Mouse (Mus musculus) stomach, embryonic 14.5 days (tissue): ENCODE measurements around the gene Mgat4b. TPM values are rescaled to one million over a fixed set of nuclear protein-coding genes. Genes with fewer than 3 reads are reported as not detected.

Source experiments
- ATAC-seq: fragments of 200-750 bp; cut with Nextera tagmentation; 2 replicates; pipeline ENCODE4 v1.8.0; 2017; ENCODE audit warnings: low read depth, moderate TSS enrichment; ENCODE audit not compliant: insufficient number of reproducible peaks, insufficient read depth, low FRiP score
- H3K27ac ChIP-seq: fragments of 300-500 bp; sonication (generic); 2 replicates; pipeline ENCODE4 v1.5.1; 2014; ENCODE audit warnings: mild to moderate bottlenecking, low read length, moderate library complexity, mixed read lengths
- H3K27me3 ChIP-seq: fragments of 300-500 bp; sonication (generic); 2 replicates; pipeline ENCODE4 v1.6.1; 2014; ENCODE audit warnings: low read length, control low read depth, mixed read lengths; ENCODE audit not compliant: control insufficient read depth, insufficient read depth
- H3K36me3 ChIP-seq: fragments of 300-500 bp; sonication (generic); 2 replicates; pipeline ENCODE4 v1.6.1; 2014; ENCODE audit warnings: mild to moderate bottlenecking, control low read depth, low read length, moderate library complexity, mixed read lengths; ENCODE audit not compliant: control insufficient read depth, insufficient read depth
- H3K4me1 ChIP-seq: fragments of 300-500 bp; sonication (generic); 2 replicates; pipeline ENCODE4 v1.6.1; 2014; ENCODE audit warnings: low read length, control low read depth, mixed read lengths; ENCODE audit not compliant: control insufficient read depth, insufficient read depth
- H3K4me2 ChIP-seq: fragments of 300-500 bp; sonication (generic); replicated peaks from 2 replicates; pipeline ENCODE4 v1.6.1; 2014; ENCODE audit warnings: low read depth, low read length, control low read depth
- H3K4me3 ChIP-seq: fragments of 300-500 bp; sonication (generic); 2 replicates; pipeline ENCODE4 v1.5.1; 2014; ENCODE audit warnings: low read depth, low read length, control low read depth
- H3K9ac ChIP-seq: fragments of 300-500 bp; sonication (generic); replicated peaks from 2 replicates; pipeline ENCODE4 v1.6.1; 2014; ENCODE audit warnings: low read depth, mild to moderate bottlenecking, control low read depth, low read length, moderate library complexity, mixed read lengths
- H3K9me3 ChIP-seq: fragments of 300-500 bp; sonication (generic); 2 replicates; pipeline ENCODE4 v1.6.1; 2016; ENCODE audit warnings: low read depth, low read length, control low read depth; ENCODE audit not compliant: control insufficient read depth
- WGBS: fragments of 180-500 bp; shearing (Covaris S2); extraction: QIAGEN DNeasy Blood & Tissue Kit; methylation state at CpG from one replicate; pipeline ENCODE4 v1.1.7; 2014; 5-methylcytosine and 5-hydroxymethylcytosine counted together
- polyA plus RNA-seq: library from polyadenylated mRNA; unstranded; fragments of >200 nt; fragmentation: Nextera tagmentation; extraction: Ambion mirVana; gene quantifications from 2 replicates; pipeline ENCODE4 v1.2.1, GENCODE M21; 2014

Mgat4b gene
- polyA plus RNA-seq, 1 experiment from 2014 or later: 9.6 TPM

DNA sequence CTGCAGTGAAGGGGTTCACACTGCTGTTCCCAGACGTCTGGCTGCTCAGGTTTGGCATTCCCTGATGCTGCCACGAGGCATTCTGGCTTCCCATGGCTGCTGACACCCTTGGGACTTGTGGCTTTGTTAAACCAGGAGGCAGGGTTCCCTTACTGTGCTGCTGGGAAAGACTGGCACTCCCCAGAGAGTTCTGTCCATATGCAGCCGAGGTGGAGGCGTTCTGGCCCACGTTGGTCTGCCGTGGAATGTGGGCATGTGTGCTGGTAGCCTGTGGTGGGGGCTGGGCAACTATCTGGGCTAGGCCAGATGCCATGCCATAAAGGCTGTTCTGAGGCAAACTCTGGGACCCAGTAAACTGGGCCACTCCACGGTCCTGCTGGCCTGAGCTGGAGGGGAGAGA lies 47.6 kb downstream of the Mgat4b start:
- Histone ChIP-seq H3K4me3 (no peak overlapping the region), H3K4me2 (no peak overlapping the region), H3K27me3 (no peaks in the 10 kb centered on the region), H3K9ac (no peak overlapping the region), H3K4me1 (no peaks in the 10 kb centered on the region), H3K36me3 (peaks cover 55% of the 10 kb centered on the region), H3K27ac (no peak overlapping the region), H3K9me3 (no peaks in the 10 kb centered on the region)
- 87% methylated on average over 7 of the region's 7 CpGs for WGBS
- ATAC-seq: no peak

DNA sequence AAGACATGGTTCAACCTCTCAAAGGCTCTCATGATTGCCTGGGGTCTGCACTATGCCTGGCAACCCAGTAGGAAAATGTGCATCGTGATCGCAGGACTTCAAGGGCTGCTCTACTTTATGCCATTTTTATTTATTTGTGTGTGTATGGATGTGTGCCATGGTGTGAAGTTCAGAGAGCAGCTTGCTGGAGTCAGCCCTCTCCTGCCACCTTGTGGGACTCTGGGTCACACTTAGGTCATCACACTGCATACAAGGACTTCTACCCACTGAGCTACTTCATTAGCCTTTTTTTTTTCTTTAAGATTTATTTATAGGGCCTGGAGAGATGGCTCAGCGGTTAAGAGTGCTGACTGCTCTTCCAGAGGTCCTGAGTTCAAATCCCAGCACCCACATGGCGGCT lies 51.3 kb downstream of the Mgat4b start:
- 93% methylated on average over 4 of the region's 4 CpGs for WGBS
- H3K4me1 ChIP-seq: no peaks in the 10 kb centered on the region
- no peaks in the 10 kb centered on the region for H3K27me3 ChIP-seq
- no peak overlapping the region for H3K4me3 ChIP-seq
- no peaks in the 10 kb centered on the region for H3K9me3 ChIP-seq
- no peak for ATAC-seq
- peaks cover 78% of the 10 kb centered on the region for H3K36me3 ChIP-seq
- no peak overlapping the region for H3K4me2 ChIP-seq
- no peak overlapping the region for H3K9ac ChIP-seq
- H3K27ac ChIP-seq: no peak overlapping the region

DNA sequence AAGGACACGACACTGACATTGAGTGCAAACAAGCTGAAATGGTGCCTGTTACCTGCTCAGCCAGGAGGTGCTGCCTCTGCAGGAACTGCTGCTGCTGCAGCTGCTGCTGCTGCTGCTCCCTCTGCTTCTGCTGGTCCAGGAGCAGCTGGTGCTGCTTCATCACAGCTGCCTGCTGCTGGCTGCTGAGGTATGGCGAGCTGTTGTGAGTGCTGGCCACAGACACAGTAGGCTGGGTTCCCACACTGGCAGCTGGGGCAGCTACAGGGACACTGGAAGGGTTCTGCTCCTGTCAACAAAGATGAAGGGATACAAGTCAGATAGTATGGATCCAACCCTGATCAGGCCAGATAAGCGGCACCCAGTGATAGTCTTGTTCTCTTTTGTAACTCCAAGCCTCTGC lies 52.5 kb downstream of the Mgat4b start:
- 88% methylated on average over 3 of the region's 3 CpGs for WGBS

DNA sequence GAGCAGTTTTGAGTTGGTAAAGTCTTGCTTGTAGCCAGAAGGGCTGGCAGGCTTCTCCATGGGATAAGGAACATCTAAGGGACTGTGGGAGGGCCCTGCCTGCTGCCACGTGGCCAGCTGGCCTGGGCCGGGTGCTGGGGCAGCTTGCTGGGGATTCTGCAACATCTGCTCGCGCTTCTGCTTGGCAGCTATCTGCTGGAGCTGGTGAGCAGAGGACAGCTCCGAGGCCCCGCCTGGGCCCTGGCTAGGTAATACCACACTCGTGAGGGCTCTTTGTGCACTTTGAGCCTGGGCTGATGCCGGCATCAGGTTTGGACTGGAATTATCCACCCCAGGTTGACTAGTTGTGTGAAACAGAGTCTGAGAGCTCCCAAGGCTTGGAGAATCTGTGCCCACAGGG lies 55.2 kb downstream of the Mgat4b start:
- H3K4me1 ChIP-seq: no peaks in the 10 kb centered on the region
- no peak overlapping the region for H3K9ac ChIP-seq
- no peak overlapping the region for H3K27ac ChIP-seq
- no peak for ATAC-seq
- H3K4me3 ChIP-seq: no peak overlapping the region
- no peaks in the 10 kb centered on the region for H3K9me3 ChIP-seq
- 88% methylated on average over 8 of the region's 8 CpGs for WGBS
- H3K27me3 ChIP-seq: no peaks in the 10 kb centered on the region
- peaks cover 51% of the 10 kb centered on the region for H3K36me3 ChIP-seq
- no peak overlapping the region for H3K4me2 ChIP-seq

More for the DNA sequence above, 52.5 kb downstream of the Mgat4b start:
- H3K9ac ChIP-seq: no peak overlapping the region
- H3K36me3 ChIP-seq: peaks cover 69% of the 10 kb centered on the region
- no peak for ATAC-seq
- no peaks in the 10 kb centered on the region for H3K4me1 ChIP-seq
- no peak overlapping the region for H3K4me2 ChIP-seq
- no peak overlapping the region for H3K4me3 ChIP-seq
- H3K27me3 ChIP-seq: no peaks in the 10 kb centered on the region
- no peaks in the 10 kb centered on the region for H3K9me3 ChIP-seq
- H3K27ac ChIP-seq: no peak overlapping the region

DNA sequence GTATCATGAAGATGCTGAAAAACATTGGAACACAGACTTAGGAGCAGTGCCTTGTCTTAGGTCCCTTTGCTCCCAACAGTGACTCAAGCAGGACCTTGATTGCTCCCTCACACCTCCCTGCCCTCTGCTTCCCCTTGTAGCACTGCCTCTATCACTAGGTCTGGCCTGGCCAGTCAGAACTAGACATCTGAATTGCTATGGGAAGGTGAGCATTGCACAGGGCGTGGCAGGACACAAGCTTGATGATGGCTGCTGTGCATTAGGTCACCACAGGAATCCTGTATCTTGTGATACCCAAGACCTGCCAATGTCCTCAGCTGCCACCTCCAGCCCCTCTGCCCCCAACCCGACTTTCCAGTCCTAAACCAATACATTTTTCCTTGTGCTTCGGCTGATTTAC lies 56.3 kb downstream of the Mgat4b start:
- Histone ChIP-seq H3K27ac (no peak overlapping the region), H3K36me3 (peaks cover 45% of the 10 kb centered on the region), H3K4me1 (no peaks in the 10 kb centered on the region), H3K9ac (no peak overlapping the region), H3K9me3 (no peaks in the 10 kb centered on the region), H3K27me3 (no peaks in the 10 kb centered on the region), H3K4me2 (no peak overlapping the region), H3K4me3 (no peak overlapping the region)
- ATAC-seq: no peak
- 91% methylated on average over 3 of the region's 3 CpGs for WGBS

DNA sequence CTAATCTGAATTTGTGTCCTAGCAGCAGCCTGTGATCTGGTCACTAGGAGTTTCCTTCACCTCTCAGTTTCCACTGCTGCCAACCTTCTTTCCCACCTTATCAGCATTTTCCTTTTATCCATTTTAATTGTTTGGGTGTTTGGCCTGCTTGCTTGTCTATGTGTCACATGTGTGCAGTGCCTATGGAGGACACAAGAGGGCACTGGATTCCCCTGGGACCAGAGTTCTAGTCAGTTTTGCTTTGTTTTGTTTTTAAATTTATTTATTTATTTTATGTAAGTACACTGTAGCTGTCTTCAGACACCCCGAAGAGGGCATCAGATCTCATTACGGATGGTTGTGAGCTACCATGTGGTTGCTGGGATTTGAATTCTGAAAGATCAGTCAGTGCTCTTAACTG lies 58.5 kb downstream of the Mgat4b start:
- no peaks in the 10 kb centered on the region for H3K27me3 ChIP-seq
- peaks cover 31% of the 10 kb centered on the region for H3K36me3 ChIP-seq

DNA sequence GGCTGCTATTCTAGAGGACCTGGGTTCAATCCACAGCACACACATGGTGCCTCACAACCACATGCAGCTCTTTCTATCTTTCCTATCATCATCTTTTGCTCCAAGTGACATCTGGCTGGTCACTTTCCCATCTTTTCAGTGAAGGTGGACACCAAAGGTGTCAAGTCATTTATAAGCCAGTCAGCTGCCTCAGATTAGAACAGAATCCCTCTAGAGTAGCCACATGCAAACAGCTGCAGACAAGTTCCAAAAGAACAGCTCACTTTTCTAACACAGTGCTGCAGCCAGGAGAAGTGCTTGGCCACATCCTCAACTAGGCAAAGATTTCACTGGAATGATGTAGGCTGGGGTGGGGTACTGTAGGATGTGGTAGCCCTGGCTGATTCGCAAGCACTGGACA lies 59.2 kb downstream of the Mgat4b start:
- Histone ChIP-seq H3K4me2 (no peak overlapping the region), H3K27me3 (no peaks in the 10 kb centered on the region), H3K4me3 (no peak overlapping the region), H3K27ac (no peak overlapping the region), H3K9ac (no peak overlapping the region), H3K36me3 (peaks cover 24% of the 10 kb centered on the region), H3K9me3 (no peaks in the 10 kb centered on the region), H3K4me1 (no peaks in the 10 kb centered on the region)
- 92% methylated on average over 1 of the region's 1 CpGs for WGBS
- no peak for ATAC-seq

More for the DNA sequence above, 58.5 kb downstream of the Mgat4b start:
- Histone ChIP-seq H3K4me3 (no peak overlapping the region), H3K9me3 (no peaks in the 10 kb centered on the region), H3K4me1 (no peaks in the 10 kb centered on the region), H3K9ac (no peak overlapping the region), H3K4me2 (no peak overlapping the region), H3K27ac (no peak overlapping the region)
- 79% methylated on average over 2 of the region's 2 CpGs for WGBS
- no peak for ATAC-seq

DNA sequence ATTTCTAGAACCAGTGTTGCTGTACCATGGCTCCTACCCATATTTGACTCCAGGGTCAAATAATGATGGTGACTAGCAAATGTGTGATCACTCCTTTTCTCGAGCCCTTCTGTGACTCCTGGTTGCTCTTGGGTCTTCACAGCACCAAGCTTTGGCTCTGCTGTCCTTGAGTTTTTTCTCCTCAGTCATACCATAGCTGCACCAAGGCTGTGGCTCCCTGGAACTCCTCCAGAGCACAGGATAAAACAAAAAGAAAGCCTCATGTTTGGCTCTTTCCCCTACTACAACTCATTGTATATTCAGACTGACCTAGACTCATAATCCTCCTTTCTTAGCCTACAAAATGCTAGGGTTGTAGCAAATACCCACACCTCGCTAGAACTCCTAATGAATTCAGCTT lies 62.1 kb downstream of the Mgat4b start:
- no peak overlapping the region for H3K27ac ChIP-seq
- ATAC-seq: no peak
- no peak overlapping the region for H3K4me2 ChIP-seq
- H3K4me1 ChIP-seq: peaks cover 9% of the 10 kb centered on the region; the same call in 1 of the 2 replicates
- no peak overlapping the region for H3K9ac ChIP-seq
- no peaks in the 10 kb centered on the region for H3K9me3 ChIP-seq
- no peak overlapping the region for H3K4me3 ChIP-seq
- no peaks in the 10 kb centered on the region for H3K27me3 ChIP-seq
- WGBS: 88% methylated on average over 2 of the region's 2 CpGs
- no peaks in the 10 kb centered on the region for H3K36me3 ChIP-seq

DNA sequence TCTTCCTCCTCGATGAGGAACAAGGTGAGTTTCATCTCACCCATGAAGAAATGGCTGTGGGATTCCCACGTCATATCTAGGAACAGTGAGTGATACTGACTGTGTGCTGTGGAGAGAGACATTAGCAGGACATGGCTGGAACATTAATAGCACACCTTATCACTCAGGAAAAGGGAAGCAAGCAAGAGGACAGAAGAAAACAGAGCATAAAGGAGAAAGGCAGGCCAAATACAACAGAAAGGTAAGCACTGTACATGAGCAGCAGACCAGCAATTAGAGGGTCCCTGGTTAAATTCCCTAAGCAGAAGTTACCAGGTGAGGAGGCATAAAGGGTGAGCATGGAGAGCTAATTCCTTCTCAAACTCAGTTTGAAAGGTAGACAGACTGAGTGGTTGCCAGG lies 64.4 kb downstream of the Mgat4b start:
- Histone ChIP-seq H3K9ac (no peak overlapping the region), H3K4me2 (no peak overlapping the region), H3K27ac (peak overlapping the region; percentile 58; the same call in 1 of the 2 replicates), H3K36me3 (no peaks in the 10 kb centered on the region), H3K27me3 (no peaks in the 10 kb centered on the region), H3K4me3 (no peak overlapping the region), H3K4me1 (peaks cover 9% of the 10 kb centered on the region; the same call in 1 of the 2 replicates), H3K9me3 (no peaks in the 10 kb centered on the region)
- 84% methylated on average over 2 of the region's 2 CpGs for WGBS
- ATAC-seq: no peak
